ENCODE assay signal across 1 mouse cellular context in genomic region chr7:16453118-16453711, GRCm38 (mm10).
A peak's percentile ranks its signal among the peaks of the same experiment; 100 is the strongest.
TF ChIP-seq lines count a peak whose summit lies in the region.

No protein-coding gene starts in this region.

TF ChIP-seq in CH12.LX, 34 proteins besides CTCF, POLR2A, EP300 and RAD21 (continued from another document):
- TF ChIP-seq CHD2 (IDR thresholded peaks at IDR 0.05; ENCODE audit: low read length): 0 out of 2 replicates have a peak, but pooled peaks have one; percentile 24
- TF ChIP-seq RCOR1 (conservative IDR thresholded peaks at IDR 0.05; ENCODE audit: low read depth, low read length): no peak
- no peak for TF ChIP-seq GABPA (IDR thresholded peaks at IDR 0.05; ENCODE audit: insufficient replicate concordance, low read depth, low read length)
- no peak for TF ChIP-seq MAX (IDR thresholded peaks at IDR 0.05; ENCODE audit: low read length)
- no peak for TF ChIP-seq MAZ (IDR thresholded peaks at IDR 0.05; ENCODE audit: low read depth, low read length)
- TF ChIP-seq HCFC1 (IDR thresholded peaks at IDR 0.05; ENCODE audit: low read depth, low read length): peak; percentile 38; the same call in 1 of the 2 replicates
- TF ChIP-seq USF2 (conservative IDR thresholded peaks at IDR 0.05; ENCODE audit: low read depth, low read length): no peak
- TF ChIP-seq MAFK (IDR thresholded peaks at IDR 0.05; ENCODE audit: insufficient replicate concordance, low read length): no peak
- 0 out of 2 replicates have a peak, but pooled peaks have one; percentile 51 for TF ChIP-seq UBTF (IDR thresholded peaks at IDR 0.05; ENCODE audit: low read depth, low read length)
- TF ChIP-seq MEF2A (IDR thresholded peaks at IDR 0.05; ENCODE audit: borderline replicate concordance, low read depth, low read length): no peak
- TF ChIP-seq MYC (IDR thresholded peaks at IDR 0.05; ENCODE audit: low read depth, low read length): no peak
TF ChIP-seq in CH12.LX: peak in this region for 11.
